Mouse (Mus musculus) intestine, embryonic 15.5 days (tissue): ENCODE results near the gene Ppp6r3. TPM values are rescaled to one million over a fixed set of nuclear protein-coding genes. Genes with fewer than 3 reads are reported as not detected.

Experiments
- ATAC-seq: fragments of 200-750 bp; cut with Nextera tagmentation; 2 replicates; pipeline ENCODE4 v1.8.0; 2017; ENCODE audit warnings: moderate TSS enrichment, moderate library complexity
- H3K27ac ChIP-seq: fragments of 300-500 bp; sonication (generic); 2 replicates; pipeline ENCODE4 v1.5.1; 2015; ENCODE audit warnings: mild to moderate bottlenecking, inconsistent platforms
- H3K27me3 ChIP-seq: fragments of 300-500 bp; sonication (generic); replicated peaks from 2 replicates; pipeline ENCODE4 v1.6.1; 2015; ENCODE audit warnings: inconsistent platforms
- H3K36me3 ChIP-seq: fragments of 300-500 bp; sonication (generic); 2 replicates; pipeline ENCODE4 v1.6.1; 2015; ENCODE audit warnings: inconsistent platforms
- H3K4me1 ChIP-seq: fragments of 300-500 bp; sonication (generic); replicated peaks from 2 replicates; pipeline ENCODE4 v1.6.1; 2015; ENCODE audit warnings: inconsistent platforms
- H3K4me2 ChIP-seq: fragments of 300-500 bp; sonication (generic); replicated peaks from 2 replicates; pipeline ENCODE4 v1.6.1; 2015; ENCODE audit warnings: mild to moderate bottlenecking, inconsistent platforms
- H3K4me3 ChIP-seq: fragments of 300-500 bp; sonication (generic); replicated peaks from 2 replicates; pipeline ENCODE4 v1.5.1; 2015; ENCODE audit warnings: inconsistent platforms
- H3K9ac ChIP-seq: fragments of 300-500 bp; sonication (generic); 2 replicates; pipeline ENCODE4 v1.6.1; 2015; ENCODE audit warnings: inconsistent platforms
- H3K9me3 ChIP-seq: fragments of 300-500 bp; sonication (generic); 2 replicates; pipeline ENCODE4 v1.6.1; 2016; ENCODE audit warnings: inconsistent platforms
- WGBS: fragments of 180-500 bp; shearing (Covaris S2); methylation state at CpG from one replicate; pipeline ENCODE4 v1.1.7; 2015; 5-methylcytosine and 5-hydroxymethylcytosine counted together
- polyA plus RNA-seq: library from polyadenylated mRNA; unstranded; fragments of >200 nt; fragmentation: Nextera tagmentation; extraction: Ambion mirVana; gene quantifications from 2 replicates; pipeline ENCODE4 v1.2.1, GENCODE M21; 2015

Ppp6r3 gene
- polyA plus RNA-seq, 1 experiment from 2014 or later: 51.1 TPM

GRCm38 (mm10) chr19:3480101-3480500 is 95.4 kb downstream of the Ppp6r3 start:
- Histone ChIP-seq H3K9me3 (no peaks in the 10 kb centered on the region), H3K9ac (no peak overlapping the region), H3K27me3 (no peaks in the 10 kb centered on the region), H3K4me3 (no peak overlapping the region), H3K4me2 (no peak overlapping the region), H3K36me3 (peaks cover 27% of the 10 kb centered on the region), H3K27ac (no peak overlapping the region), H3K4me1 (0 out of 2 replicates have a peak, but pooled peaks cover 3% of the 10 kb centered on the region)
- ATAC-seq: no peak
- 94% methylated on average over 8 of the region's 8 CpGs for WGBS

- H3K4me3 ChIP-seq: no peak overlapping the region
- H3K27me3 ChIP-seq: no peaks in the 10 kb centered on the region
- no peaks in the 10 kb centered on the region for H3K9me3 ChIP-seq
- H3K4me2 ChIP-seq: no peak overlapping the region
- no peak overlapping the region for H3K9ac ChIP-seq
- no peak overlapping the region for H3K27ac ChIP-seq
- peaks cover 18% of the 10 kb centered on the region; the same call in 1 of the 2 replicates for H3K36me3 ChIP-seq
- 0 out of 2 replicates have a peak, but pooled peaks cover 3% of the 10 kb centered on the region for H3K4me1 ChIP-seq
- no peak for ATAC-seq
- WGBS: 93% methylated on average over 3 of the region's 3 CpGs
Observed at GRCm38 (mm10) chr19:3476996-3477395, 98.6 kb downstream of the Ppp6r3 start.

- Histone ChIP-seq H3K9me3 (no peaks in the 10 kb centered on the region), H3K4me2 (no peak overlapping the region), H3K36me3 (peaks cover 43% of the 10 kb centered on the region), H3K27me3 (no peaks in the 10 kb centered on the region), H3K27ac (no peak overlapping the region), H3K4me3 (no peak overlapping the region), H3K4me1 (no peaks in the 10 kb centered on the region), H3K9ac (no peak overlapping the region)
- WGBS: 87% methylated on average over 2 of the region's 2 CpGs
- ATAC-seq: no peak
Observed at GRCm38 (mm10) chr19:3471218-3471617, 104.3 kb downstream of the Ppp6r3 start.

GRCm38 (mm10) chr19:3467574-3467973 is 108.0 kb downstream of the Ppp6r3 start:
- Histone ChIP-seq H3K4me3 (no peak overlapping the region), H3K36me3 (peaks cover 58% of the 10 kb centered on the region), H3K27ac (no peak overlapping the region), H3K4me1 (no peaks in the 10 kb centered on the region), H3K9me3 (no peaks in the 10 kb centered on the region), H3K4me2 (no peak overlapping the region), H3K27me3 (no peaks in the 10 kb centered on the region), H3K9ac (no peak overlapping the region)
- WGBS: 94% methylated on average over 7 of the region's 7 CpGs
- ATAC-seq: no peak

- Histone ChIP-seq H3K36me3 (peaks cover 66% of the 10 kb centered on the region), H3K9ac (no peak overlapping the region)
- 96% methylated on average over 3 of the region's 3 CpGs for WGBS
Observed at GRCm38 (mm10) chr19:3459986-3460385, 115.6 kb downstream of the Ppp6r3 start.

GRCm38 (mm10) chr19:3458331-3459099 is 117.0 kb downstream of the Ppp6r3 start:
- 84% methylated on average over 6 of the region's 6 CpGs for WGBS
- peaks cover 55% of the 10 kb centered on the region for H3K36me3 ChIP-seq
- H3K27me3 ChIP-seq: no peaks in the 10 kb centered on the region
- no peak overlapping the region for H3K4me3 ChIP-seq
- no peak overlapping the region for H3K27ac ChIP-seq
- no peak overlapping the region for H3K9ac ChIP-seq
- H3K4me1 ChIP-seq: no peaks in the 10 kb centered on the region
- no peak overlapping the region for H3K4me2 ChIP-seq
- H3K9me3 ChIP-seq: no peaks in the 10 kb centered on the region
- ATAC-seq: no peak

More at GRCm38 (mm10) chr19:3459986-3460385, 115.6 kb downstream of the Ppp6r3 start:
- Histone ChIP-seq H3K4me1 (no peaks in the 10 kb centered on the region), H3K9me3 (no peaks in the 10 kb centered on the region), H3K4me3 (no peak overlapping the region), H3K27ac (no peak overlapping the region), H3K27me3 (no peaks in the 10 kb centered on the region), H3K4me2 (no peak overlapping the region)
- ATAC-seq: no peak

- Histone ChIP-seq H3K4me1 (no peaks in the 10 kb centered on the region), H3K27me3 (no peaks in the 10 kb centered on the region), H3K9me3 (no peaks in the 10 kb centered on the region), H3K27ac (no peak overlapping the region), H3K4me3 (no peak overlapping the region), H3K36me3 (peaks cover 55% of the 10 kb centered on the region), H3K9ac (no peak overlapping the region), H3K4me2 (no peak overlapping the region)
- 95% methylated on average over 4 of the region's 4 CpGs for WGBS
- no peak for ATAC-seq
Observed at GRCm38 (mm10) chr19:3457700-3458099, 117.8 kb downstream of the Ppp6r3 start.

GRCm38 (mm10) chr19:3451649-3452048 is 123.9 kb downstream of the Ppp6r3 start:
- Histone ChIP-seq H3K4me1 (no peaks in the 10 kb centered on the region), H3K4me2 (no peak overlapping the region), H3K27ac (no peak overlapping the region), H3K9ac (no peak overlapping the region), H3K27me3 (no peaks in the 10 kb centered on the region), H3K4me3 (no peak overlapping the region), H3K9me3 (0 out of 2 replicates have a peak, but pooled peaks cover 4% of the 10 kb centered on the region), H3K36me3 (peaks cover 16% of the 10 kb centered on the region)
- 49% methylated on average over 6 of the region's 6 CpGs for WGBS
- peak; percentile 57; the same call in 1 of the 2 replicates for ATAC-seq

- peak; percentile 76 for ATAC-seq
- Histone ChIP-seq H3K9ac (no peak overlapping the region), H3K4me3 (no peak overlapping the region)
Observed at GRCm38 (mm10) chr19:3451170-3451569, 124.4 kb downstream of the Ppp6r3 start.

GRCm38 (mm10) chr19:3450714-3451113 is 124.8 kb downstream of the Ppp6r3 start:
- Histone ChIP-seq H3K9ac (no peak overlapping the region), H3K27me3 (no peaks in the 10 kb centered on the region), H3K9me3 (0 out of 2 replicates have a peak, but pooled peaks cover 4% of the 10 kb centered on the region), H3K36me3 (peaks cover 8% of the 10 kb centered on the region), H3K27ac (no peak overlapping the region), H3K4me2 (no peak overlapping the region), H3K4me1 (no peaks in the 10 kb centered on the region), H3K4me3 (no peak overlapping the region)
- WGBS: 86% methylated on average over 3 of the region's 3 CpGs
- no peak for ATAC-seq

More at GRCm38 (mm10) chr19:3451170-3451569, 124.4 kb downstream of the Ppp6r3 start:
- Histone ChIP-seq H3K9me3 (0 out of 2 replicates have a peak, but pooled peaks cover 4% of the 10 kb centered on the region), H3K36me3 (peaks cover 12% of the 10 kb centered on the region), H3K4me2 (no peak overlapping the region), H3K27me3 (no peaks in the 10 kb centered on the region), H3K4me1 (no peaks in the 10 kb centered on the region), H3K27ac (no peak overlapping the region)
- WGBS: 20% methylated on average over 6 of the region's 6 CpGs

GRCm38 (mm10) chr19:3449248-3449647 is 126.3 kb downstream of the Ppp6r3 start:
- Histone ChIP-seq H3K9me3 (0 out of 2 replicates have a peak, but pooled peaks cover 4% of the 10 kb centered on the region), H3K27me3 (no peaks in the 10 kb centered on the region), H3K4me2 (no peak overlapping the region), H3K36me3 (no peaks in the 10 kb centered on the region), H3K4me3 (no peak overlapping the region), H3K27ac (no peak overlapping the region), H3K9ac (no peak overlapping the region), H3K4me1 (no peaks in the 10 kb centered on the region)
- WGBS: 56% methylated on average over 3 of the region's 3 CpGs
- ATAC-seq: 0 out of 2 replicates have a peak, but pooled peaks have one; percentile 22

GRCm38 (mm10) chr19:3447348-3447747 is 128.2 kb downstream of the Ppp6r3 start:
- 43% methylated on average over 3 of the region's 3 CpGs for WGBS
- H3K4me2 ChIP-seq: no peak overlapping the region
- H3K4me1 ChIP-seq: no peaks in the 10 kb centered on the region
- no peak overlapping the region for H3K27ac ChIP-seq
- no peak overlapping the region for H3K4me3 ChIP-seq
- no peaks in the 10 kb centered on the region for H3K27me3 ChIP-seq
- H3K9ac ChIP-seq: no peak overlapping the region
- no peak for ATAC-seq
- 0 out of 2 replicates have a peak, but pooled peaks cover 4% of the 10 kb centered on the region for H3K9me3 ChIP-seq
- no peaks in the 10 kb centered on the region for H3K36me3 ChIP-seq

GRCm38 (mm10) chr19:3441092-3441491 is 134.5 kb downstream of the Ppp6r3 start:
- no peak overlapping the region for H3K27ac ChIP-seq
- H3K9me3 ChIP-seq: no peaks in the 10 kb centered on the region
- WGBS: 65% methylated on average over 10 of the region's 10 CpGs
- H3K36me3 ChIP-seq: no peaks in the 10 kb centered on the region
- no peak overlapping the region for H3K4me2 ChIP-seq
- no peak overlapping the region for H3K4me3 ChIP-seq
- no peak overlapping the region for H3K9ac ChIP-seq
- H3K4me1 ChIP-seq: no peaks in the 10 kb centered on the region
- no peaks in the 10 kb centered on the region; the same call in 1 of the 2 replicates for H3K27me3 ChIP-seq
- no peak for ATAC-seq
